Mouse (Mus musculus) heart, embryonic 13.5 days (tissue): ENCODE measurements around the gene Rps21. TPM values are rescaled to one million over a fixed set of nuclear protein-coding genes. Genes with fewer than 3 reads are reported as not detected.
A peak's percentile ranks its signal among the peaks of the same experiment; 100 is the strongest.

ENCODE experiments used
- ATAC-seq: fragments of 200-750 bp; cut with Nextera tagmentation; 2 replicates; pipeline ENCODE4 v1.8.0; 2017; ENCODE audit warnings: moderate TSS enrichment; ENCODE audit not compliant: insufficient number of reproducible peaks, low FRiP score, low TSS enrichment; ENCODE audit errors: extremely low read depth
- H3K27ac ChIP-seq: fragments of 300-500 bp; sonication (generic); replicated peaks from 2 replicates; pipeline ENCODE4 v1.5.1; 2015; ENCODE audit warnings: moderate library complexity, mild to moderate bottlenecking, inconsistent platforms
- H3K27me3 ChIP-seq: fragments of 300-500 bp; sonication (generic); replicated peaks from 2 replicates; pipeline ENCODE4 v1.6.1; 2015; ENCODE audit warnings: mild to moderate bottlenecking, inconsistent platforms
- H3K36me3 ChIP-seq: fragments of 300-500 bp; sonication (generic); 2 replicates; pipeline ENCODE4 v1.6.1; 2015; ENCODE audit warnings: mild to moderate bottlenecking, inconsistent platforms
- H3K4me1 ChIP-seq: fragments of 300-500 bp; sonication (generic); 2 replicates; pipeline ENCODE4 v1.6.1; 2015; ENCODE audit warnings: inconsistent platforms
- H3K4me2 ChIP-seq: fragments of 300-500 bp; sonication (generic); 2 replicates; pipeline ENCODE4 v1.6.1; 2015; ENCODE audit warnings: inconsistent platforms, mild to moderate bottlenecking, moderate library complexity
- H3K4me3 ChIP-seq: fragments of 300-500 bp; sonication (generic); 2 replicates; pipeline ENCODE4 v1.5.1; 2015; ENCODE audit warnings: moderate library complexity, mild to moderate bottlenecking, inconsistent platforms
- H3K9ac ChIP-seq: fragments of 300-500 bp; sonication (generic); 2 replicates; pipeline ENCODE4 v1.6.1; 2015; ENCODE audit warnings: inconsistent platforms, mild to moderate bottlenecking, moderate library complexity
- H3K9me3 ChIP-seq: fragments of 300-500 bp; sonication (generic); 2 replicates; pipeline ENCODE4 v1.6.1; 2016; ENCODE audit warnings: inconsistent platforms
- WGBS: fragments of 180-500 bp; shearing (Covaris S2); methylation state at CpG from one replicate; pipeline ENCODE4 v1.1.7; 2015; ENCODE audit warnings: mixed read lengths; 5-methylcytosine and 5-hydroxymethylcytosine counted together
- polyA plus RNA-seq: library from polyadenylated mRNA; unstranded; fragments of >200 nt; fragmentation: Nextera tagmentation; extraction: Ambion mirVana; gene quantifications from 2 replicates; pipeline ENCODE4 v1.2.1, GENCODE M21; 2015

Rps21 gene
- polyA plus RNA-seq, 1 experiment from 2014 or later, result 332 TPM

- Histone ChIP-seq H3K4me1 (peaks cover 63% of the 10 kb centered on the region), H3K36me3 (peaks cover 24% of the 10 kb centered on the region), H3K4me3 (peak within 1 kb of the TSS; percentile 91), H3K4me2 (peak within 1 kb of the TSS; percentile 97), H3K9me3 (no peaks in the 10 kb centered on the region), H3K27me3 (no peaks in the 10 kb centered on the region), H3K27ac (peak within 1 kb of the TSS; percentile 63), H3K9ac (peak within 1 kb of the TSS; percentile 98)
- ATAC-seq, result peak; percentile 86
- 6% methylated on average over 68 of the region's 68 CpGs for WGBS
These were observed 16.4 kb downstream of the Rps21 start, which contains the start of gene Cables2 for GRCm38 (mm10) chr2:180273394-180274244. Gene Cables2, minus strand, starts transcription at chr2:180273496.

DNA sequence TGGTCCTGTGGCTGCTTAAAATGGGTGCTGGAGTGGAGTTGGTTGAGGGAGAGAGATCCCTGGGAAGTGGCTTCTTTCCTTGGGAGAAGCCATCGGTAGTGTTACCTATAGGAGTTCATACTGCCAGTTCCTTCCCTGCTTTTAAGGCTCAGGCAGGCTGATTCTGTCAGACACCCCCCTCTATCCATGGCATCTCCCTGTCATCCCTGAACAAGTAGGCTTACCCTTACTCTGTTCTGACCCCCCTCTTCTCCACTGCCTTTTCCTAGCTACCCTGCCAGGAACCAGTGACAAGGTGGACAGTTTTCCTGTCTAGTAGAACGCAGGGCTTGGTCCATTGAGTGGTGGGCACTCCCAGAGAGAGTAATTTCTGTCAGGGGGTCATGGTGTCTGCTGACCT, 17.3 kb downstream of the Rps21 start:
- Histone ChIP-seq H3K9ac (no peak overlapping the region), H3K4me3 (0 out of 2 replicates have a peak overlapping the region, but pooled peaks have one; percentile 39), H3K9me3 (no peaks in the 10 kb centered on the region), H3K36me3 (peaks cover 15% of the 10 kb centered on the region), H3K27me3 (no peaks in the 10 kb centered on the region), H3K27ac (no peak overlapping the region), H3K4me1 (peaks cover 62% of the 10 kb centered on the region), H3K4me2 (no peak overlapping the region)
- 75% methylated on average over 2 of the region's 2 CpGs for WGBS
- no peak for ATAC-seq

DNA sequence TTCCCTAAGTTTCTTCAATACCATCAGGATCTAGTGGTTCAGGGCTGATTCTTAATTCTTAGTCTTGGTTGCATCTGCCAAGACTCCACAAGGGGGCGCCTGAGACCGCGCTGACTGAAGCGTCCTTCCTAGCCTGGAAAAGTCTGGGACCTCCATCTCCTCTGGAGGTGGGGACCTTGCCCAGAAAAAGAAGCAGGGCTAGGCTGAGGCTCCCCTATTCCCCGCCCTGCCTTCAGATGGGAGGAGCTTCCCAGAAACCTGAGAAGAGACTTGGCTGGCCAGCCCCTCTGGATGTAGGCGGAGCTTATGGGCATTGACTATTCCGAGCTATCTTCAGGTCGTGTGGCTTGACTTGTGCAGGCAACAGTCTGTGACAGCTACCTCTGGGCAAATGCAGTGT, 18.7 kb downstream of the Rps21 start:
- Histone ChIP-seq H3K36me3 (peaks cover 6% of the 10 kb centered on the region; the same call in 1 of the 2 replicates), H3K9ac (no peak overlapping the region; the same call in 1 of the 2 replicates), H3K27me3 (no peaks in the 10 kb centered on the region), H3K4me2 (peak overlapping the region; percentile 42), H3K9me3 (no peaks in the 10 kb centered on the region), H3K4me3 (no peak overlapping the region), H3K4me1 (peaks cover 53% of the 10 kb centered on the region), H3K27ac (peak overlapping the region; percentile 73)
- WGBS, result under 1% methylated on average over 8 of the region's 8 CpGs
- ATAC-seq, result peak; percentile 33

GRCm38 (mm10) chr2:180276385-180276784, 19.2 kb downstream of the Rps21 start:
- no peaks in the 10 kb centered on the region for H3K27me3 ChIP-seq
- no peak for ATAC-seq
- no peaks in the 10 kb centered on the region for H3K9me3 ChIP-seq
- H3K36me3 ChIP-seq, result 0 out of 2 replicates have a peak, but pooled peaks cover under 1% of the 10 kb centered on the region
- H3K4me3 ChIP-seq, result no peak overlapping the region
- H3K27ac ChIP-seq, result peak overlapping the region; percentile 73
- 0 out of 2 replicates have a peak overlapping the region, but pooled peaks have one; percentile 17 for H3K9ac ChIP-seq
- WGBS, result 35% methylated on average over 4 of the region's 4 CpGs
- H3K4me1 ChIP-seq, result peaks cover 47% of the 10 kb centered on the region
- H3K4me2 ChIP-seq, result peak overlapping the region; percentile 42

- H3K9me3 ChIP-seq, result no peaks in the 10 kb centered on the region
- H3K27me3 ChIP-seq, result no peaks in the 10 kb centered on the region
- peak overlapping the region; percentile 17; the same call in 1 of the 2 replicates for H3K9ac ChIP-seq
- WGBS, result 26% methylated on average over 8 of the region's 8 CpGs
- no peak for ATAC-seq
- H3K36me3 ChIP-seq, result no peaks in the 10 kb centered on the region
- peak overlapping the region; percentile 42 for H3K4me2 ChIP-seq
- peak overlapping the region; percentile 73 for H3K27ac ChIP-seq
- H3K4me3 ChIP-seq, result no peak overlapping the region
- H3K4me1 ChIP-seq, result peaks cover 42% of the 10 kb centered on the region
These were observed 19.7 kb downstream of the Rps21 start for GRCm38 (mm10) chr2:180276851-180277259.

GRCm38 (mm10) chr2:180277773-180278320, 20.7 kb downstream of the Rps21 start:
- H3K27ac ChIP-seq, result no peak overlapping the region
- no peak overlapping the region for H3K4me2 ChIP-seq
- no peak for ATAC-seq
- no peaks in the 10 kb centered on the region for H3K27me3 ChIP-seq
- H3K36me3 ChIP-seq, result no peaks in the 10 kb centered on the region
- H3K4me1 ChIP-seq, result peaks cover 32% of the 10 kb centered on the region
- H3K4me3 ChIP-seq, result no peak overlapping the region
- no peak overlapping the region for H3K9ac ChIP-seq
- 76% methylated on average over 8 of the region's 8 CpGs for WGBS
- no peaks in the 10 kb centered on the region for H3K9me3 ChIP-seq

- 84% methylated on average over 8 of the region's 8 CpGs for WGBS
- ATAC-seq, result no peak
- no peak overlapping the region for H3K4me2 ChIP-seq
- no peak overlapping the region for H3K4me3 ChIP-seq
- H3K4me1 ChIP-seq, result peaks cover 25% of the 10 kb centered on the region
- H3K9me3 ChIP-seq, result no peaks in the 10 kb centered on the region
- no peaks in the 10 kb centered on the region for H3K27me3 ChIP-seq
- no peak overlapping the region for H3K9ac ChIP-seq
- H3K36me3 ChIP-seq, result no peaks in the 10 kb centered on the region
- H3K27ac ChIP-seq, result no peak overlapping the region
These were observed 22.1 kb downstream of the Rps21 start for GRCm38 (mm10) chr2:180279321-180279720.

DNA sequence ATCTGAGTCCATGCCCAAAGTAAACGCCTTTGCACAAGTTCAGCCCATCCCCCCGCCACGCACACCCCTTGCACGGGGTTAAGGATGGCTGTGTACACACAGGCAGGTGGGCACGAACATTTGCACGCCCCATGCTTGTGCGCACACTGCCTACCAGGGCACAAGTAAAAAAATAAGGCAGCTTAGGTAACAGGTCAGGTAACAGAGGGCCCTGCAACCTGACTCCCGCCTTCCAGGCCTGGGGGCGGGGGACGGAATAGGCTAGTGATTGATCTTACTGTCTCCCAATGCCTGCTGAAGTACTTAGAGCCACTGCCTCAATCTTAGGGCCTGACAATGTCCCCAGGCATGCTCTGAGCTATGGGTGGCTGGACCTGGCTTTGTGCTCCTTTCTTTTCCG, 31.8 kb downstream of the Rps21 start:
- H3K4me2 ChIP-seq, result no peak overlapping the region
- 62% methylated on average over 11 of the region's 11 CpGs for WGBS
- peaks cover 29% of the 10 kb centered on the region for H3K4me1 ChIP-seq
- ATAC-seq, result no peak
- H3K9ac ChIP-seq, result no peak overlapping the region
- no peak overlapping the region for H3K27ac ChIP-seq
- no peak overlapping the region for H3K4me3 ChIP-seq
- no peaks in the 10 kb centered on the region for H3K9me3 ChIP-seq
- no peaks in the 10 kb centered on the region for H3K27me3 ChIP-seq
- no peaks in the 10 kb centered on the region for H3K36me3 ChIP-seq

GRCm38 (mm10) chr2:180289440-180290108, 32.4 kb downstream of the Rps21 start, which contains the start of gene Rbbp8nl:
Gene Rbbp8nl, minus strand, starts transcription at chr2:180289879.
- Histone ChIP-seq H3K4me1 (peaks cover 29% of the 10 kb centered on the region), H3K4me3 (no peak within 1 kb of the TSS), H3K4me2 (0 out of 2 replicates have a peak within 1 kb of the TSS, but pooled peaks have one; percentile 3), H3K27me3 (no peaks in the 10 kb centered on the region), H3K36me3 (no peaks in the 10 kb centered on the region), H3K9me3 (no peaks in the 10 kb centered on the region), H3K9ac (0 out of 2 replicates have a peak within 1 kb of the TSS, but pooled peaks have one; percentile 42), H3K27ac (no peak within 1 kb of the TSS)
- WGBS, result 48% methylated on average over 16 of the region's 16 CpGs
- no peak for ATAC-seq

- no peaks in the 10 kb centered on the region for H3K27me3 ChIP-seq
- H3K9ac ChIP-seq, result 0 out of 2 replicates have a peak overlapping the region, but pooled peaks have one; percentile 42
- ATAC-seq, result no peak
- no peaks in the 10 kb centered on the region for H3K36me3 ChIP-seq
- H3K4me2 ChIP-seq, result 0 out of 2 replicates have a peak overlapping the region, but pooled peaks have one; percentile 3
- H3K4me1 ChIP-seq, result peaks cover 29% of the 10 kb centered on the region
- H3K9me3 ChIP-seq, result no peaks in the 10 kb centered on the region
- WGBS, result 17% methylated on average over 6 of the region's 6 CpGs
- H3K4me3 ChIP-seq, result no peak overlapping the region
- no peak overlapping the region for H3K27ac ChIP-seq
These were observed 33.3 kb downstream of the Rps21 start for GRCm38 (mm10) chr2:180290503-180290902.

GRCm38 (mm10) chr2:180291566-180291965, 34.4 kb downstream of the Rps21 start:
- no peak overlapping the region for H3K27ac ChIP-seq
- no peak overlapping the region for H3K9ac ChIP-seq
- H3K4me3 ChIP-seq, result no peak overlapping the region
- no peaks in the 10 kb centered on the region for H3K9me3 ChIP-seq
- H3K36me3 ChIP-seq, result no peaks in the 10 kb centered on the region
- WGBS, result 67% methylated on average over 5 of the region's 5 CpGs
- peaks cover 29% of the 10 kb centered on the region for H3K4me1 ChIP-seq
- H3K4me2 ChIP-seq, result no peak overlapping the region
- ATAC-seq, result no peak
- no peaks in the 10 kb centered on the region for H3K27me3 ChIP-seq
